Mouse (Mus musculus) heart, adult 2 months (tissue): Measurements from ENCODE around the gene Fndc10. TPM values are rescaled to one million over a fixed set of nuclear protein-coding genes. Genes with fewer than 3 reads are reported as not detected.

ENCODE experiments used
- DNase-seq, 2 experiments: peaks; one replicate each; pipeline ENCODE4 v3.0.0; 2021
- H3K27ac ChIP-seq: fragments of 200-600 bp; 2 replicates; pipeline ENCODE4 v1.8.1; 2022
- H3K27me3 ChIP-seq: fragments of 200-500 bp; 2 replicates; pipeline ENCODE4 v1.6.1; 2012; ENCODE audit warnings: mild to moderate bottlenecking, low read length, inconsistent platforms, mixed read lengths; ENCODE audit not compliant: control insufficient read depth, insufficient read depth
- H3K36me3 ChIP-seq: fragments of 200-500 bp; 2 replicates; pipeline ENCODE4 v1.6.1; 2012; ENCODE audit warnings: low read length, inconsistent platforms; ENCODE audit not compliant: control insufficient read depth, insufficient read depth
- H3K4me1 ChIP-seq: fragments of 200-500 bp; 2 replicates; pipeline ENCODE4 v1.6.1; 2011; ENCODE audit warnings: low read length; ENCODE audit not compliant: control insufficient read depth, insufficient read depth
- H3K4me3 ChIP-seq: fragments of 200-600 bp; 2 replicates; pipeline ENCODE4 v1.8.1; 2022
- H3K79me2 ChIP-seq: fragments of 200-500 bp; replicated peaks from 2 replicates; pipeline ENCODE4 v1.6.1; 2012; ENCODE audit warnings: mild to moderate bottlenecking, inconsistent platforms, low read length, moderate library complexity, mixed read lengths; ENCODE audit not compliant: control insufficient read depth, insufficient read depth
- H3K9ac ChIP-seq: fragments of 200-500 bp; 2 replicates; pipeline ENCODE4 v1.6.1; 2012; ENCODE audit warnings: low read depth, mild to moderate bottlenecking, control low read depth, inconsistent platforms, low read length, mixed read lengths
- CTCF ChIP-seq: fragments of 200-600 bp; IDR thresholded peaks from 2 replicates; pipeline ENCODE4 v1.8.1; 2022; ENCODE audit warnings: antibody characterized with exemption, mild to moderate bottlenecking, moderate library complexity
- EP300 ChIP-seq: fragments of 200-500 bp; IDR thresholded peaks from 2 replicates; pipeline ENCODE4 v1.6.1; 2011; ENCODE audit warnings: low read depth, low read length, control low read depth; ENCODE audit not compliant: insufficient read depth
- POLR2A ChIP-seq: fragments of 200-500 bp; IDR thresholded peaks from 2 replicates; pipeline ENCODE4 v1.6.1; 2011; ENCODE audit warnings: mild to moderate bottlenecking, low read depth, low read length, control low read depth; ENCODE audit not compliant: insufficient read depth
- WGBS: fragments of 180-500 bp; shearing (Covaris S2); methylation state at CpG from one replicate; pipeline ENCODE4 v1.1.7; 2018; 5-methylcytosine and 5-hydroxymethylcytosine counted together
- intact Hi-C: fragments of 180-260 bp; cut with DNase I; formaldehyde crosslinking; loops from one replicate; pipeline ENCODE4 v1.15.1; 2025
- polyA plus RNA-seq: library from polyadenylated mRNA; depleted of rRNA; stranded (reverse); fragments of >200 nt; gene quantifications from 2 replicates; pipeline ENCODE4 v1.2.3, GENCODE M21; 2012
- total RNA-seq, 2 experiments: library from RNA; stranded (reverse); gene quantifications; 2 replicates each; pipeline ENCODE4 v1.2.3; 2021

The Fndc10 gene
- total and polyA plus RNA-seq, 3 experiments = 1.2 to 3.9 (median 1.5) TPM

DNA sequence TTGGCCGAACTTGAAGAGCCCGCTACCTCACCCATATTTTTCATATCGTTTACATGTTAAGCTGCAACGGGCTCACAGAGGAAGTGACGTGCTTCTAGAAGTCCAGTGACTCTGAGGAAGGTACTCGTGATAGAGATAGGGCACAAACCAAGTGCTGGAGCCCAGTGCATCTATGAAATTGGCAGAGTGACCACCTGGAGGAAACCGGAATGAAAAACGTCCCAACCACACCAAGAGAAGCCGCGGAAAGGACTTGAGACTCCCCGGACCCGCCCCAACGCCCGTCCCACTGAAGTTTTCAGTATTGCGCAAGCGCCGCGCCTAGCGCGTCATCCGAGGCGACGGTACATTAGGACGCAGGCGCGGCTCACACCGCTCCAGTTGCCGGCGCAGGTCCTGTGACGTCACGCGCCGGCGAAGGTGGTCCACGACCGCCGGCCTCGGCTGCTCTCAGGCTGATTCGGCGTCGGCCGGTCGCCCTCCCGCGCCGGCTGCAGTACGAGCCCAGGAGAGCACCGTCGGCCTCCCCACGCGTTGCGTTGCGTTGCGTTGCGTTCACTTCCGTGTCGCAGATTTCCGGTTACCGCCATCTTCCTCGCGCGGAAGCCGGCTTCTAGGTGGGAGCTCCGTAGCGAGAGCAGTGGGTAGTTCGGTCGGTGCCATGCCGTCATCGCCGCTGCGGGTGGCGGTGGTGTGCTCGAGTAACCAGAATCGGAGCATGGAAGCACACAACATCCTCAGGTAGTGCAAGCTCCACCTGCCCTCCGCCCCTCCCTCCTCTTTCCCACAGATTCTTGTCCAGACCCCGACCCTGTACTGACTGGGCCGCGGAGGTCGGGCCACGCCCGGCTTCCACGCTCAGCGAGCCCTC is 10.8 kb downstream of the Fndc10 start, which contains the start of gene Ssu72:
Ssu72 (plus strand) TSS at position 80 of the 871 bp plus-strand sequence.
- peak within 1 kb of the TSS; percentile 95 for H3K4me3 ChIP-seq
- TF ChIP-seq CTCF (no peak), POLR2A (peak; percentile 77), EP300 (no peak)
- DNase-seq = peak; percentile 96
- under 1% methylated on average over 83 of the region's 83 CpGs for WGBS
- peaks cover 7% of the 10 kb centered on the region for H3K79me2 ChIP-seq
- no peaks in the 10 kb centered on the region for H3K27me3 ChIP-seq
- H3K27ac ChIP-seq = peak within 1 kb of the TSS; percentile 96
- H3K9ac ChIP-seq = peak within 1 kb of the TSS; percentile 89
- intact Hi-C loops = loop anchor here (5.0 kb wide), 3 partner anchors 38 to 223 kb away; partner anchors contain the start of gene Mib2
- H3K4me1 ChIP-seq = peaks cover 4% of the 10 kb centered on the region
- H3K36me3 ChIP-seq = peaks cover 14% of the 10 kb centered on the region

DNA sequence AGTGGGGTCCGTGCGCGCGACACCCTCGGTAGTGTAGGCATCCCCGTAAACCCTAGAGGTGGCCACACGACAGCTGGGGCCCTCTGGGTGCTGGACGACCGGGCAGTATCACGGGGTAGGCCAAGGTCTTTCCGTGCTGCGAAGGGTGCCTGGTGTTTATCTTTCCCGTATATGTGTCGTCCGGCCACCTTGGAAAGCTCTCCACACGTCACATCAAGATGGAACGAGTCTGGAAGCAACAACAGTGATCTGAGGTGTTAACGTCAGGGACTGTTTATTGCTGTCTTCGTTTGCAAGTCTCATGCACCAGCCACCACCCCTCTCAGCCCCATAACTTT is 11.4 kb downstream of the Fndc10 start:
- Histone ChIP-seq H3K27ac (peak overlapping the region; percentile 96), H3K36me3 (peaks cover 19% of the 10 kb centered on the region), H3K27me3 (no peaks in the 10 kb centered on the region), H3K4me3 (peak overlapping the region; percentile 95), H3K4me1 (peaks cover 7% of the 10 kb centered on the region), H3K79me2 (peaks cover 7% of the 10 kb centered on the region), H3K9ac (peak overlapping the region; percentile 89)
- TF ChIP-seq EP300 (no peak), CTCF (no peak), POLR2A (no peak)
- intact Hi-C loops = loop anchor here (5.0 kb wide), 1 partner anchor 78 kb away; no protein-coding TSS in a partner anchor
- no peak for DNase-seq
- under 1% methylated on average over 19 of the region's 19 CpGs for WGBS

DNA sequence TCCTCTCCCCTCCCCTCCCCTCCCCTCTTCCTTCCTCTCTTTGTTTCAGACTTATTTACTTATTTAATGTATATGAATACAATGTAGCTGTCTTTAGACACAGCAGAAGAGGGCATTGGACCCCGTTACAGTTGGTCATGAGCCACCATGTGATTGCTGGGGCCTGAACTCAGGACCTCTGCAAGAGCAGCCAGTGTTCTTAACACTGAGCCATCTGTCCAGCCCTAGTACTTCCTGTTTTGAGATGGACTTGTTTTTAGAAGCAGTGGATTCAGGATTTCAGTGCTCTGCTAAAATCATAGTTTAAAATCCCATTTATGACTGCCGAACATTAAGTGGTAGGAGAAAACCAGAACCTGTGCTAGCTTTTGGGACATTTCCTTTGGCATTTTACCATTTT is 14.4 kb downstream of the Fndc10 start:
- Histone ChIP-seq H3K79me2 (peaks cover 10% of the 10 kb centered on the region), H3K4me3 (no peak overlapping the region), H3K9ac (no peak overlapping the region), H3K36me3 (peaks cover 36% of the 10 kb centered on the region), H3K27ac (peak overlapping the region; percentile 6; the same call in 1 of the 2 replicates), H3K27me3 (no peaks in the 10 kb centered on the region), H3K4me1 (peaks cover 12% of the 10 kb centered on the region)
- 37% methylated on average over 2 of the region's 2 CpGs for WGBS
- intact Hi-C loops = loop anchor here (5.0 kb wide), 1 partner anchor 81 kb away; no protein-coding TSS in a partner anchor
- no peak for DNase-seq
- no peak for TF ChIP-seq POLR2A
- TF ChIP-seq EP300 = no peak
- no peak for TF ChIP-seq CTCF

DNA sequence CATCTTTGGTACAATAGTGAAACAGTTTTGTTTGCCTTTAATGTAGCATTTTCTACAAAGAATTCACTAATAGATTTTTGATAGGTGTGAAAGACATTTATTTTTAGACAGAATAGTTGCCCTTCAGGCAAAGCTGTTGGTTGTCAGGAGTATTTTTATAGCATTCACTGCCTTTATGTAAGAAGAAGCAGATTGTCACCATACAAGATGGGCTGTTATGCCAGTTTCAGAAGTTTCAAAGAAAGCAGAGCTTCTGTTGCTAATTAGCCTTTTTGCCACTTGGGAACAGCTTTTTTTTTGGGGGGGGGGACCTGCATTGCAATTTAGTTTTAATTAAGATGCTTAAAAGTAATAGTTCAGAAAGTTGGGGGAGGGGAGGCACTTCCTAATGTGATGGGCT is 14.8 kb downstream of the Fndc10 start:
- Histone ChIP-seq H3K4me1 (peaks cover 12% of the 10 kb centered on the region), H3K79me2 (peaks cover 12% of the 10 kb centered on the region), H3K27me3 (no peaks in the 10 kb centered on the region), H3K27ac (peak overlapping the region; percentile 6; the same call in 1 of the 2 replicates), H3K4me3 (no peak overlapping the region), H3K36me3 (peaks cover 38% of the 10 kb centered on the region), H3K9ac (no peak overlapping the region)
- intact Hi-C loops = loop anchor here (5.0 kb wide), 1 partner anchor 82 kb away; no protein-coding TSS in a partner anchor
- no peak for DNase-seq
- TF ChIP-seq CTCF (no peak), POLR2A (no peak), EP300 (no peak)

DNA sequence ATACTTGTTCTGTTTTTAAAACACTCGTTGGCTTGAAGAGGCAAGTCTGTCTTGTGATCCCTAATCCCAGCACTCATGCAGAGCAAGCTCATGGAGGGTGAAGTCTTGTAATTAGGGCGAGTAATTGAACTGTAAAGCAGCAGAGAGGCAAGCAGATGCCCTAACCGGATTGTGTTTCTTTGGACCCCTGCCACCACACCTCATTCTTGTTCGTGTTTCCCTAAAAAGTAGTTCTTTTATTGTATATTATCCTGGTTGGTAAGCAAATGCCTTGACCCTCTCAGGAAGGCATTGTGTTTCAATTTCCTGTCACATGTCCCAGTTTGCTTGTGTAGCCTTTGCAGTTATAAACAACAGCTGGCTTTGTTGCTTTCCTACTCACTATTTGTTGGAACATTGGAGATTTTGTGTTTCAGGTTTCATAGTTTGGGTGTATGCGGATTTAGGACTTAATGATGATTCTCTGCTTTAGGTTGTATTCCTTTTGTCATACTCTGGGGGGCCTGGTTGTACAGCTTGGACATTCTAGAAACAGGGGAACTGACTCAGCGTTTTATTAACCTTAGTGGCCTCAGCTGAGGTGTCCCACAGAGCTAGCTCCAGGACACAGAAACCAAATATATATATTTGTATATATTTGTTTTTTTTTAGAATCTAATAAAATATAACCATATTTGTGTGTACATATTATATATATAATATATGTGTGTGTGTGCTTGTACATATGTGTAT is 16.5 kb downstream of the Fndc10 start:
- H3K36me3 ChIP-seq = peaks cover 40% of the 10 kb centered on the region
- H3K4me1 ChIP-seq = peaks cover 10% of the 10 kb centered on the region
- H3K79me2 ChIP-seq = peaks cover 9% of the 10 kb centered on the region; the same call in 1 of the 2 replicates
- H3K27me3 ChIP-seq = no peaks in the 10 kb centered on the region
- intact Hi-C loops = no loop called here
- H3K4me3 ChIP-seq = no peak overlapping the region; the same call in 1 of the 2 replicates
- peak overlapping the region; percentile 81 for H3K27ac ChIP-seq
- H3K9ac ChIP-seq = no peak overlapping the region
- DNase-seq = peak in 1 of 2 experiments; percentile 25
- no peak for TF ChIP-seq POLR2A
- WGBS = 30% methylated on average over 6 of the region's 6 CpGs

DNA sequence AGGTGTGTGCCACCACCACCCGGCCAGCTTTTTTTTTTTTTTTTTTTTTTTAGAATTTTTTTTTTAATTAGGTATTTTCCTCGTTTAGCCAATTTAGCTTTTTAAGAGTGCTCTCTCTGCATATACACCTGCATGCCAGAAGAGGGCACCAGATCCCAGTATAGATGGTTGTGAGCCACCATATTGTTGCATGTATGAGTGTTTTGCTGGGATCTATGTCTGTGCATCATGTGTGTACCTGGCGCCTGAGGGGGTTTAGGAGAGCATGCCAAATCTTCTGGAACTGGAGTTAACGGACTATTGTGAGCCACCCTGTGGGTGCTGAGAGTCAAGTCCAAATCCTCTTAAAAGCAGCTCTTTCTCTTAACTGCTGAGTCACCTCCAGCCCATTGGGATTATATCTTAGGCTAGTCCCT is 27.5 kb downstream of the Fndc10 start:
- H3K4me1 ChIP-seq = no peaks in the 10 kb centered on the region
- 52% methylated on average over 4 of the region's 4 CpGs for WGBS
- peak; percentile 74 for TF ChIP-seq CTCF
- no peak for TF ChIP-seq EP300
- intact Hi-C loops = loop anchor here (1.0 kb wide), 1 partner anchor 48 kb away; no protein-coding TSS in a partner anchor
- H3K27me3 ChIP-seq = no peaks in the 10 kb centered on the region
- H3K9ac ChIP-seq = no peak overlapping the region
- no peak overlapping the region for H3K27ac ChIP-seq
- DNase-seq = peak; percentile 32 to 36
- no peak overlapping the region for H3K4me3 ChIP-seq
- H3K36me3 ChIP-seq = 0 out of 2 replicates have a peak, but pooled peaks cover 2% of the 10 kb centered on the region
- H3K79me2 ChIP-seq = no peaks in the 10 kb centered on the region
